Mouse (Mus musculus): ENCODE results near the gene Etnk2.

DNA sequence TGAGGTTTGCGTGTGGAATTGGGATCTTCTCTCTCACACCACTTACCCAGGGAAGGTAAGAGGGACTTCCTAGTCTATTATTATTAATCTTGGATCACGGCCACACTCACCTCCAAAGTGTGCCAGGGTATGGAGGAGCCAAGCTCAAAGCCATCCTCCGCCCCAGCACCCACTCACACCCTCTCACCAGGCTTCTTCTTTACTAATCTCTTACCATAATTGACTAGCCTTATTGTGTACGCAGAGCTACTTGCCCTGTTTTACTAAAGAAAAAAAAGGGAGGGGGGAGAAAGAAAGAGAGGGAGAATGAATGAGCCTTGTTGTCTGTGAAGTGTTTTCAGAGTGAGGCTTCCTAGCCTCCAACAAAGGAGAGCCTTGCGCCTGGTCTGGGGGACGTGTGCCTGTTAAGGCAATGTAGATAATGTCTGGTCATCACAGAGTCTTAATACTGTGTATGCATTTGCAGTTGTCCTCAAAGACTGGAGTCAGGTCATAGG is 35.0 kb upstream of the Etnk2 start:
- TF ChIP-seq CTCF (IDR thresholded peaks at IDR 0.05; ENCODE audit: low read depth) (no peak), EP300 (optimal IDR thresholded peaks at IDR 0.05) (no peak)

Measured in stomach, postnatal 0 days (tissue).